Mouse (Mus musculus) forebrain, embryonic 11.5 days (tissue): Measurements from ENCODE around the gene Nop9. TPM values are rescaled to one million over a fixed set of nuclear protein-coding genes. Genes with fewer than 3 reads are reported as not detected.

Source experiments
- ATAC-seq: fragments of 200-750 bp; cut with Nextera tagmentation; replicated peaks from 2 replicates; pipeline ENCODE4 v1.8.0; 2017; ENCODE audit warnings: moderate TSS enrichment; ENCODE audit not compliant: low FRiP score
- DNase-seq: peaks from one replicate; pipeline ENCODE4 v3.0.0-alpha.2; 2017; ENCODE audit warnings: low spot score
- H3K27ac ChIP-seq: fragments of 300-500 bp; sonication (generic); 2 replicates; pipeline ENCODE4 v1.5.1; 2014; ENCODE audit warnings: low read depth, low read length
- H3K27me3 ChIP-seq: fragments of 300-500 bp; sonication (generic); 2 replicates; pipeline ENCODE4 v1.6.1; 2014; ENCODE audit warnings: mild to moderate bottlenecking, low read length, mixed read lengths; ENCODE audit not compliant: control insufficient read depth, insufficient read depth
- H3K36me3 ChIP-seq: fragments of 300-500 bp; sonication (generic); 2 replicates; pipeline ENCODE4 v1.6.1; 2014; ENCODE audit warnings: mild to moderate bottlenecking, low read length, moderate library complexity, mixed read lengths; ENCODE audit not compliant: control insufficient read depth, insufficient read depth
- H3K4me1 ChIP-seq: fragments of 300-500 bp; sonication (generic); replicated peaks from 2 replicates; pipeline ENCODE4 v1.6.1; 2014; ENCODE audit warnings: low read length, mixed read lengths; ENCODE audit not compliant: control insufficient read depth, insufficient read depth
- H3K4me2 ChIP-seq: fragments of 300-500 bp; sonication (generic); 2 replicates; pipeline ENCODE4 v1.6.1; 2014; ENCODE audit warnings: low read depth, mild to moderate bottlenecking, low read length, moderate library complexity, mixed read lengths; ENCODE audit not compliant: severe bottlenecking
- H3K4me3 ChIP-seq: fragments of 300-500 bp; sonication (generic); 2 replicates; pipeline ENCODE4 v1.5.1; 2014; ENCODE audit warnings: low read depth, low read length
- H3K9ac ChIP-seq: fragments of 300-500 bp; sonication (generic); 2 replicates; pipeline ENCODE4 v1.6.1; 2014; ENCODE audit warnings: low read length
- H3K9me3 ChIP-seq: fragments of 300-500 bp; sonication (generic); 2 replicates; pipeline ENCODE4 v1.6.1; 2016; ENCODE audit warnings: low read length, mixed read lengths; ENCODE audit not compliant: control insufficient read depth
- WGBS: fragments of 180-500 bp; shearing (Covaris S2); extraction: QIAGEN DNeasy Blood & Tissue Kit; methylation state at CpG from one replicate; pipeline ENCODE4 v1.1.7; 2014; 5-methylcytosine and 5-hydroxymethylcytosine counted together
- polyA plus RNA-seq: library from polyadenylated mRNA; unstranded; fragments of >200 nt; fragmentation: Nextera tagmentation; extraction: Ambion mirVana; gene quantifications from 2 replicates; pipeline ENCODE4 v1.2.1, GENCODE M21; 2014

Nop9 gene
- polyA plus RNA-seq, 1 experiment from 2014 or later, result 54.2 TPM

- no peaks in the 10 kb centered on the region; the same call in 1 of the 2 replicates for H3K27me3 ChIP-seq
- DNase-seq (no peak), ATAC-seq (no peak)
- peak overlapping the region; percentile 14; the same call in 1 of the 2 replicates for H3K9ac ChIP-seq
- no peak overlapping the region for H3K4me3 ChIP-seq
- no peaks in the 10 kb centered on the region; the same call in 1 of the 2 replicates for H3K36me3 ChIP-seq
- H3K4me1 ChIP-seq, result peaks cover 3% of the 10 kb centered on the region; the same call in 1 of the 2 replicates
- H3K9me3 ChIP-seq, result no peaks in the 10 kb centered on the region
- no peak overlapping the region for H3K27ac ChIP-seq
- 16% methylated on average over 25 of the region's 25 CpGs for WGBS
- 0 out of 2 replicates have a peak overlapping the region, but pooled peaks have one; percentile 5 for H3K4me2 ChIP-seq
Measured at GRCm38 (mm10) chr14:55713007-55713728, 32.3 kb upstream of the Nop9 start.

- H3K4me2 ChIP-seq, result 0 out of 2 replicates have a peak within 1 kb of the TSS, but pooled peaks have one; percentile 5
- peaks cover 3% of the 10 kb centered on the region; the same call in 1 of the 2 replicates for H3K4me1 ChIP-seq
- DNase-seq, result no peak
- H3K36me3 ChIP-seq, result no peaks in the 10 kb centered on the region; the same call in 1 of the 2 replicates
- H3K9me3 ChIP-seq, result no peaks in the 10 kb centered on the region
- peak within 1 kb of the TSS; percentile 14; the same call in 1 of the 2 replicates for H3K9ac ChIP-seq
- H3K27me3 ChIP-seq, result no peaks in the 10 kb centered on the region; the same call in 1 of the 2 replicates
- H3K4me3 ChIP-seq, result no peak within 1 kb of the TSS
- no peak for ATAC-seq
- 31% methylated on average over 4 of the region's 4 CpGs for WGBS
- no peak within 1 kb of the TSS for H3K27ac ChIP-seq
Measured at GRCm38 (mm10) chr14:55713729-55714122, 31.8 kb upstream of the Nop9 start, which contains the start of gene Tgm1. Gene Tgm1 (minus strand): TSS chr14:55713926.

- no peak for ATAC-seq
- Histone ChIP-seq H3K4me2 (no peak overlapping the region), H3K9me3 (no peaks in the 10 kb centered on the region), H3K27me3 (no peaks in the 10 kb centered on the region; the same call in 1 of the 2 replicates), H3K4me3 (no peak overlapping the region), H3K9ac (no peak overlapping the region), H3K36me3 (no peaks in the 10 kb centered on the region; the same call in 1 of the 2 replicates), H3K4me1 (peaks cover 3% of the 10 kb centered on the region; the same call in 1 of the 2 replicates), H3K27ac (no peak overlapping the region)
- no peak for DNase-seq
- WGBS, result 37% methylated on average over 6 of the region's 6 CpGs
Measured at GRCm38 (mm10) chr14:55714893-55715292, 30.6 kb upstream of the Nop9 start.

GRCm38 (mm10) chr14:55716271-55716670, 29.2 kb upstream of the Nop9 start:
- ATAC-seq, result no peak
- Histone ChIP-seq H3K27me3 (no peaks in the 10 kb centered on the region; the same call in 1 of the 2 replicates), H3K9ac (no peak overlapping the region), H3K4me2 (no peak overlapping the region), H3K4me1 (peaks cover 3% of the 10 kb centered on the region; the same call in 1 of the 2 replicates), H3K4me3 (no peak overlapping the region), H3K27ac (no peak overlapping the region), H3K36me3 (no peaks in the 10 kb centered on the region; the same call in 1 of the 2 replicates), H3K9me3 (no peaks in the 10 kb centered on the region)
- no peak for DNase-seq
- WGBS, result over 99% methylated on average over 6 of the region's 6 CpGs

- Histone ChIP-seq H3K36me3 (no peaks in the 10 kb centered on the region; the same call in 1 of the 2 replicates), H3K4me2 (no peak overlapping the region), H3K9me3 (no peaks in the 10 kb centered on the region), H3K4me3 (no peak overlapping the region), H3K9ac (no peak overlapping the region), H3K27me3 (no peaks in the 10 kb centered on the region; the same call in 1 of the 2 replicates), H3K4me1 (peaks cover 3% of the 10 kb centered on the region; the same call in 1 of the 2 replicates), H3K27ac (no peak overlapping the region)
- WGBS, result 80% methylated on average over 8 of the region's 8 CpGs
- DNase-seq (no peak), ATAC-seq (no peak)
Measured at GRCm38 (mm10) chr14:55716884-55717283, 28.6 kb upstream of the Nop9 start.

GRCm38 (mm10) chr14:55719737-55720136, 25.8 kb upstream of the Nop9 start:
- no peak for DNase-seq
- 86% methylated on average over 6 of the region's 6 CpGs for WGBS
- Histone ChIP-seq H3K4me1 (no peaks in the 10 kb centered on the region), H3K4me3 (no peak overlapping the region), H3K36me3 (no peaks in the 10 kb centered on the region; the same call in 1 of the 2 replicates), H3K4me2 (no peak overlapping the region), H3K9ac (no peak overlapping the region), H3K27me3 (no peaks in the 10 kb centered on the region), H3K27ac (no peak overlapping the region), H3K9me3 (no peaks in the 10 kb centered on the region)
- no peak for ATAC-seq

GRCm38 (mm10) chr14:55720666-55721065, 24.8 kb upstream of the Nop9 start:
- Histone ChIP-seq H3K36me3 (no peaks in the 10 kb centered on the region; the same call in 1 of the 2 replicates), H3K9ac (no peak overlapping the region), H3K4me1 (no peaks in the 10 kb centered on the region), H3K27me3 (no peaks in the 10 kb centered on the region), H3K4me2 (no peak overlapping the region), H3K4me3 (no peak overlapping the region), H3K9me3 (no peaks in the 10 kb centered on the region), H3K27ac (no peak overlapping the region)
- 94% methylated on average over 12 of the region's 12 CpGs for WGBS
- DNase-seq (no peak), ATAC-seq (no peak)

- no peak for ATAC-seq
- Histone ChIP-seq H3K4me2 (peak overlapping the region; percentile 48; the same call in 1 of the 2 replicates), H3K36me3 (no peaks in the 10 kb centered on the region; the same call in 1 of the 2 replicates), H3K27me3 (no peaks in the 10 kb centered on the region), H3K9ac (no peak overlapping the region), H3K27ac (no peak overlapping the region), H3K9me3 (no peaks in the 10 kb centered on the region), H3K4me3 (peak overlapping the region; percentile 68), H3K4me1 (no peaks in the 10 kb centered on the region)
- WGBS, result 75% methylated on average over 6 of the region's 6 CpGs
- DNase-seq, result no peak
Measured at GRCm38 (mm10) chr14:55721076-55721475, 24.4 kb upstream of the Nop9 start.
